Mouse (Mus musculus) mature B cell (primary cell): ENCODE results near the gene Borcs7.

ENCODE experiments used
- in situ Hi-C: fragments of 300-500 bp; cut with MboI; formaldehyde crosslinking; loops from 2 replicates; pipeline ENCODE4 v1.14.3; 2019

Borcs7 gene

GRCm38 (mm10) chr19:46689460-46690372, at the start of gene Borcs7:
Gene Borcs7 (plus strand): TSS chr19:46689906.
- in situ Hi-C loops = no loop called here

- in situ Hi-C loops = no loop called here
Measured at GRCm38 (mm10) chr19:46640780-46641179, 48.9 kb upstream of the Borcs7 start.

GRCm38 (mm10) chr19:46641420-46642085, 48.2 kb upstream of the Borcs7 start:
- in situ Hi-C loops = no loop called here

GRCm38 (mm10) chr19:46642136-46642753, 47.5 kb upstream of the Borcs7 start:
- in situ Hi-C loops = no loop called here

- in situ Hi-C loops = no loop called here
Measured at GRCm38 (mm10) chr19:46643236-46643635, 46.5 kb upstream of the Borcs7 start.

GRCm38 (mm10) chr19:46644343-46644792, 45.3 kb upstream of the Borcs7 start:
- in situ Hi-C loops = no loop called here

GRCm38 (mm10) chr19:46644793-46645602, 44.7 kb upstream of the Borcs7 start:
- in situ Hi-C loops = no loop called here

- in situ Hi-C loops = no loop called here
Measured at GRCm38 (mm10) chr19:46646041-46646481, 43.6 kb upstream of the Borcs7 start.

GRCm38 (mm10) chr19:46647254-46647653, 42.5 kb upstream of the Borcs7 start:
- in situ Hi-C loops = no loop called here

- in situ Hi-C loops = no loop called here
Measured at GRCm38 (mm10) chr19:46647850-46648249, 41.9 kb upstream of the Borcs7 start.

GRCm38 (mm10) chr19:46648565-46648964, 41.1 kb upstream of the Borcs7 start:
- in situ Hi-C loops = no loop called here

- in situ Hi-C loops = no loop called here
Measured at GRCm38 (mm10) chr19:46653188-46653587, 36.5 kb upstream of the Borcs7 start.

GRCm38 (mm10) chr19:46653616-46654235, 36.0 kb upstream of the Borcs7 start:
- in situ Hi-C loops = no loop called here

- in situ Hi-C loops = no loop called here
Measured at GRCm38 (mm10) chr19:46655626-46656025, 34.1 kb upstream of the Borcs7 start.

- in situ Hi-C loops = no loop called here
Measured at GRCm38 (mm10) chr19:46656151-46656840, 33.4 kb upstream of the Borcs7 start.

GRCm38 (mm10) chr19:46657339-46658020, 32.2 kb upstream of the Borcs7 start:
- in situ Hi-C loops = no loop called here

- in situ Hi-C loops = no loop called here
Measured at GRCm38 (mm10) chr19:46658348-46658747, 31.4 kb upstream of the Borcs7 start.

- in situ Hi-C loops = no loop called here
Measured at GRCm38 (mm10) chr19:46658851-46659250, 30.9 kb upstream of the Borcs7 start.

- in situ Hi-C loops = loop anchor here (10.0 kb wide), 1 partner anchor 203 kb away; no protein-coding TSS in a partner anchor
Measured at GRCm38 (mm10) chr19:46661511-46661910, 28.2 kb upstream of the Borcs7 start.

GRCm38 (mm10) chr19:46662214-46662613, 27.5 kb upstream of the Borcs7 start:
- in situ Hi-C loops = loop anchor here (10.0 kb wide), 1 partner anchor 203 kb away; no protein-coding TSS in a partner anchor
